Mouse (Mus musculus): ENCODE data around the gene Lin7b.

GRCm38 (mm10) chr7:45395578-45396336 is 25.4 kb upstream of the Lin7b start, which contains the start of gene Snrnp70:
- TF ChIP-seq CTCF (IDR thresholded peaks at IDR 0.05; ENCODE audit: low read depth, low read length) = no peak; the same call in 1 of the 2 replicates
- TF ChIP-seq POLR2A (IDR thresholded peaks at IDR 0.05; ENCODE audit: borderline replicate concordance, low read depth, low read length) = no peak
